Mouse (Mus musculus) CD4-positive, CD25-positive, alpha-beta regulatory T cell, adult 2 months (primary cell): ENCODE data around the gene Cct8.

Experiments
- DNase-seq: peaks from one replicate; pipeline ENCODE4 v3.0.0-alpha.2; 2012; ENCODE audit warnings: low read depth, low spot score

Cct8 gene

GRCm38 (mm10) chr16:87445528-87445927 is 50.1 kb downstream of the Cct8 start:
- DNase-seq, result no peak

- no peak for DNase-seq
Observed at GRCm38 (mm10) chr16:87445110-87445509, 50.6 kb downstream of the Cct8 start.

- no peak for DNase-seq
Observed at GRCm38 (mm10) chr16:87444071-87444470, 51.6 kb downstream of the Cct8 start.

- DNase-seq, result no peak
Observed at GRCm38 (mm10) chr16:87443245-87443644, 52.4 kb downstream of the Cct8 start.

- DNase-seq, result no peak
Observed at GRCm38 (mm10) chr16:87442291-87442690, 53.4 kb downstream of the Cct8 start.

- peak; percentile 66 for DNase-seq
Observed at GRCm38 (mm10) chr16:87441089-87441488, 54.6 kb downstream of the Cct8 start.

GRCm38 (mm10) chr16:87440184-87440686 is 55.4 kb downstream of the Cct8 start, which contains the start of gene Rwdd2b:
Gene Rwdd2b (minus strand): TSS chr16:87440573.
- peak; percentile 97 for DNase-seq

GRCm38 (mm10) chr16:87438697-87439096 is 57.0 kb downstream of the Cct8 start:
- no peak for DNase-seq

GRCm38 (mm10) chr16:87437096-87437495 is 58.6 kb downstream of the Cct8 start:
- no peak for DNase-seq

GRCm38 (mm10) chr16:87435411-87436205 is 60.1 kb downstream of the Cct8 start:
- DNase-seq, result no peak

GRCm38 (mm10) chr16:87434946-87435345 is 60.7 kb downstream of the Cct8 start:
- no peak for DNase-seq

- DNase-seq, result no peak
Observed at GRCm38 (mm10) chr16:87434266-87434665, 61.4 kb downstream of the Cct8 start.
